Mouse (Mus musculus): ENCODE measurements around the gene Mmp28. TPM values are rescaled to one million over a fixed set of nuclear protein-coding genes. Genes with fewer than 3 reads are reported as not detected.
A peak's percentile ranks its signal among the peaks of the same experiment; 100 is the strongest.

Mmp28 gene
- polyA plus RNA-seq (2016; fragmentation: Nextera tagmentation; extraction: Ambion mirVana): 1.5 and 2.7 TPM in 2 replicates

DNA sequence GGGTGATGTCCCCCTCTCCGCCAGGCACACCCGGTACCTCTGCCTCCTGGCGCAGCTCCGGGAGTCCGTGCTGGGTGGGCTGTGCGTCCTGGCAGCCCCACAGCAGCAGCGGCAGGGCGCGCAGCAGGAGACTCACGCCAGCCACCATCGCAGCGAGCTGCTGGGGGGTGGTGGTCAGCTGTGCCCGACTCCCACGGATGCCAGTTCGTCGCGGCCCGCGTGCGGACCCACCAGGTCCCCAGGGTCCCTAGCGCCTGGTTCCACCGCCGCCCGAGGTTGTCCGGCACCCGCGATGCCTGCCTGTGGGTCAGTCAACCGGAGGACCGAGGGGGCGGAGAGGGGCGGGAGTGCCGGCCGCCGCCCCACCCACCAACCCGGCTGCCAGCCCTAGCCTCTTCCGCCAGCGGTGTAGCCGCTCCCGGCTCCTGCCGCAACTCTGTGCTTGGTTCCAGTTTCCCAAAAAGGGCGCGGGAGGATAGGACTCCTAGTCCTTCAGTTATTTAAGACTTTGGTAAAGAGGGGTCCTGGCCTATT, at the start of gene Mmp28:
Mmp28 (minus strand) TSS at position 361 of the 534 bp plus-strand sequence.
- Histone ChIP-seq H3K36me3 (replicated peaks) (no peaks in the 10 kb centered on the region), H3K4me3 (replicated peaks) (peak within 1 kb of the TSS; percentile 46), H3K4me2 (peak within 1 kb of the TSS; percentile 76), H3K9ac (peak within 1 kb of the TSS; percentile 61), H3K27ac (no peak within 1 kb of the TSS), H3K4me1 (peaks cover 29% of the 10 kb centered on the region), H3K9me3 (no peaks in the 10 kb centered on the region), H3K27me3 (peaks cover 67% of the 10 kb centered on the region)
- ATAC-seq (ENCODE audit: low FRiP score): no peak
- WGBS: under 1% methylated on average over 42 of the region's 42 CpGs

DNA sequence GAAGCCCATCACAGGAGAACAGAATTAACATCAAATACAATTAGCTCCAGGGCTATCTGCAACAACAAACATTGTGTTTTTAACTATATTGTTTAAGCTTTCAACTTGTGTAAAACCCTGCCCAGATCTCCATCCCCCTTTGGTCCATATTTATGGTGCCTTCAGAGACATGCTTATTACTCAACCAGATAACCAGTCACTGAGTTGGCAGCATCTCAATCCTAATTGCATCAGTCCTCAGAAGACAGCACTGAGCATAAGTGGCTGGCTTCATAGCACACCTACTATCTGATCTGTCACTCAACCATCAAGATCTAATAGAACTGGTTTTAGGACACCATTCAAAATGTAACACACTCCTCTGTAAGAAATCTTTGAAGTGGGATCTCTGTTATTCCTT, 46.6 kb upstream of the Mmp28 start:
- Histone ChIP-seq H3K9me3 (no peaks in the 10 kb centered on the region), H3K9ac (no peak overlapping the region), H3K4me1 (no peaks in the 10 kb centered on the region), H3K27me3 (no peaks in the 10 kb centered on the region), H3K4me3 (replicated peaks) (no peak overlapping the region), H3K4me2 (no peak overlapping the region), H3K36me3 (replicated peaks) (peaks cover 32% of the 10 kb centered on the region), H3K27ac (no peak overlapping the region)
- ATAC-seq (ENCODE audit: low FRiP score): no peak

DNA sequence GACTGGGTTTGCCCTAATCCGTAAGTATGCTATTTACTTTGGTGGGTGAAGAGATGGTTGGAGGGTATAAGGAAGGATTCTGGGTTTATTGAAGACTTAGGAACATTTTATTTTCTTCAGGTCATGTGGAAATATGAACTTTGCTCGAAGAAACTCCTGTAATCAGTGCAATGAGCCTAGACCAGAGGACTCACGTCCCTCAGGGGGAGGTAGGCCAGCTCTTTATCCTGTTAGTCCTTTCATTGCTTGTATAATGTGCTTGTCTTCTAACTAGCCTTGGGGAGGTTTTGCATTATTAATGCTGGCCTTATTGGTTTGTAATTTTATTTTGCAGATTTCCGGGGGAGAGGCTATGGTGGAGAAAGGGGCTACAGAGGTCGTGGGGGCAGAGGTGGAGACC, 41.4 kb upstream of the Mmp28 start:
- Histone ChIP-seq H3K36me3 (replicated peaks) (peaks cover 64% of the 10 kb centered on the region), H3K9ac (no peak overlapping the region), H3K9me3 (no peaks in the 10 kb centered on the region), H3K27ac (no peak overlapping the region), H3K4me1 (no peaks in the 10 kb centered on the region), H3K27me3 (no peaks in the 10 kb centered on the region), H3K4me2 (no peak overlapping the region), H3K4me3 (replicated peaks) (no peak overlapping the region)
- no peak for ATAC-seq (ENCODE audit: low FRiP score)
- 93% methylated on average over 5 of the region's 5 CpGs for WGBS

DNA sequence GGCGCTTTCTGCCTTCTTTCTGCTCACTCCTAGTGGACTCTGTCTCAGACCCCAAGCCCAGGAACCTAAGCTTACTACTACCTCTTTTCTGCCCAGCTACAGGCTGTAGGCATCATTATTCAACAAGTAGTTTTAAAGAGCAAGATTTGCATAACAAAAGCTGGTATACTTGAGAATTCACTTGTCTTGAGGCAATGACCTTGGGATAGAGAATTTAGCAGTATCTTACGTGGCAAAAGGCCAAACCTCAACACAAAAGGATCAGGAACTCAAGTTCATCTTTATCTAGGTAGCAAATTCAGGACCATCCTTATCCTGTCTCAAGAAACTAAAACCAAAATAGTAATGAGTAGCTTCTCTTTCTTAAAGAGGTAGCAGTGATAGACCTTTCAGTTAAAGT, 32.7 kb upstream of the Mmp28 start:
- Histone ChIP-seq H3K4me1 (no peaks in the 10 kb centered on the region), H3K9me3 (no peaks in the 10 kb centered on the region), H3K9ac (no peak overlapping the region), H3K4me3 (replicated peaks) (no peak overlapping the region), H3K27me3 (no peaks in the 10 kb centered on the region), H3K27ac (no peak overlapping the region), H3K36me3 (replicated peaks) (peaks cover 23% of the 10 kb centered on the region), H3K4me2 (no peak overlapping the region)
- 58% methylated on average over 2 of the region's 2 CpGs for whole genome bisulfite sequencing
- ATAC-seq (ENCODE audit: low FRiP score): no peak

DNA sequence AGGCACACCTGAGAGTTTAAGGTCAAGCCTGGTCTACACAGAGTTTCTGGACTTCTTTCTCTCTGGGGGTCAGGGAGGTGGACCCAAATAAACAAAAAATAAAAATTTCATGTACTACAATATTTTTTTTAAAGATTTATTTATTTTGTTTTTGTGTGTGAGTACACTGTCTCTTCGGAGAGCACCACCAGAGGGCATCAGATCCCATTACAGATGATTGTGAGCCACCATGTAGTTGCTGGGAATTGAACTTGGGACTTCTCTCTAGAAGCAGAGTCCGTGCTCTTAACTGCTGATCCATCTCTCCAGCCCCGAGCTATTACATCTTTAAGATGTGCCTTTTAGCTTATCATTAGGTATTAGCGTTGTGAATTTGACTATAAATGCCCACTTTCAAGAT, 28.6 kb upstream of the Mmp28 start:
- H3K36me3 ChIP-seq (replicated peaks): peaks cover 33% of the 10 kb centered on the region
- H3K27me3 ChIP-seq: no peaks in the 10 kb centered on the region
- no peak overlapping the region for H3K4me2 ChIP-seq
- no peaks in the 10 kb centered on the region for H3K9me3 ChIP-seq
- H3K27ac ChIP-seq: no peak overlapping the region
- H3K4me1 ChIP-seq: no peaks in the 10 kb centered on the region
- WGBS: 91% methylated on average over 4 of the region's 4 CpGs
- no peak overlapping the region for H3K9ac ChIP-seq
- no peak overlapping the region for H3K4me3 ChIP-seq (replicated peaks)
- no peak for ATAC-seq (ENCODE audit: low FRiP score)

DNA sequence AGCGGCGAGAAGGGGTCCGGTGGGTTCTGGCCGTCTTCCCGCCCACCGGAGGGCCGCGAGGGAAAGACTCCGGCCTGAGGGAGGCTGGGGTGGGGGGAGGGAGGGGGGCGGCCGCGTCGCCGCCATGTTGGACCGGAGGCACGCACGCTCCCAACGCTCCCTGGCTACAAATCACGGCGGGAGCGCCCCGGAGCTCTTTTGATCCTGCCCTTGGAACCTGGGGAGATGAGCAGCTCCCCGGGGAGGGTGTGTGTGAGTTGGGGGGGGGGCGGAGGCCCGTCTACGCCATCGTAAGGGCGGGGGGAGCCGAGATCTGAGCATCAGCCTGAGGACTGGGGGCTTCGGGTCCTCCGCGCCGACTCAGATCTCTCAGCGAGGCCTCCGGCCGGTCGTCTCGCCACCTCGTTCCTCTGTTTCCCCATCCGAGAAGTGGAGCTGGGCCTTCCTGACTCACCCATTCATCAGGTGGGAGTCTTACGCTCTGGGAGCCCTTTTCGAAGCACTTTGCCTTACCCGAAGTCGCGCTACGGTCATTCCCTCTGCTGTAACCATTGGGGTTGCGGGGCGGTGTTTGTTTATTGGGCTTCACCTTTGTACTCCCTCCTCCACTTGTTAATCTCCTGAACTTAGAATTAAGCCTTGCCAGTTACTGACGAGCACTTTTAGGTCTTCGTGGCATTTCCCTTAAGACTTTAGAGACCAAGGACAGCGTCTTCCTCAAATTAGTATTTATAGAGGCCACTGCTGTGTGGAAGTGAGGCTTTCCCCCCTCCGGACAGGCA, 10.6 kb upstream of the Mmp28 start:
- peak overlapping the region; percentile 92 for H3K4me3 ChIP-seq (replicated peaks)
- WGBS: under 1% methylated on average over 39 of the region's 52 CpGs
- peaks cover 17% of the 10 kb centered on the region for H3K4me1 ChIP-seq
- H3K27ac ChIP-seq: peak overlapping the region; percentile 98
- H3K36me3 ChIP-seq (replicated peaks): peaks cover 17% of the 10 kb centered on the region
- ATAC-seq (ENCODE audit: low FRiP score): peak; percentile 79
- H3K9ac ChIP-seq: peak overlapping the region; percentile 94
- H3K4me2 ChIP-seq: peak overlapping the region; percentile 74
- no peaks in the 10 kb centered on the region for H3K9me3 ChIP-seq
- H3K27me3 ChIP-seq: 0 out of 2 replicates have a peak, but pooled peaks cover 8% of the 10 kb centered on the region

DNA sequence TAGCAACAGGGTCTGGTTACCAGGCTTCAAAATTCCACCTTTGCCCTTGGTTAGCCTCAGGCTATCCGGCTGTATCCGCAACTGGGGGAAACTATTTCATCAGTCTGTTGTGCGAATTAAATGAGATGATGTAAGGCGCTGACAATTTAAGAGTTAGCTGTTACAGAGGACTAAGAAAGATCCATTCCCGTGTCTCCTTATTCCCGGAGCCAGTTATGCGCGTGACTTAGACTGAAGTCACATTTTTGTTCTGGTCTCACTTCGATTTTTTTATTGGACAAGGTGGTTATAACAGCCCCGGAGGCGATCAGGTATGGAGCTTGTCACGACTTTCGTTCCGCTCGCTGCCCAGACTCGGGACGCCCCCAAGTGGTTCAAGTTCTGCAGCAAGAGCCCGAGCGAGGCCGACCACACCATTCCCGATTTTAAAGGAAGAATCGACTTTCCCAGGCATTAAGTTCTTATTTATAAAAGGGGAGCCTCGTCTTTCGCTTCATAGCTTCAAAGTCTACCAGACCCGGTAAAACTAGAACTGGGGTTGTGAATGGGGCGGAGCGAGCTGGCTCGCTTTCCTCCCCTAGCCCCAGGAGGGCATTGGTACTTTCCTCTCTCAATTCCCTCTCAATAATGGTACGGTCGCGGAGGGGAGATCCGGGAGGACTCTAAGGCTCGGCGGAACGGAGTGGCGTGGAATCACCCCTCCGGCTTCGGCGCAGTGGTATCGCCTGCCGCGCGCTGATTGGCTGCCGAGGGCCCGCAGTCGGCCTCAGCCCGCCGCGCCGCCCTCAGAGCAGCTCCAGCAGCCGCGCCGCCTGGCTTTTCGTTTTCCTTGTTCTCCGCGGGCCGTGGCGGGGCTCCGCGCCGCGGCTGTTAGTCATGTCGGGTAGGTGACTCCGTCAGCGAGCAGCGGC, 9.7 kb upstream of the Mmp28 start, which contains the start of gene Taf15:
Taf15 (plus strand) TSS at position 763 of the 911 bp plus-strand sequence.
- Histone ChIP-seq H3K27ac (peak within 1 kb of the TSS; percentile 98), H3K9me3 (no peaks in the 10 kb centered on the region), H3K36me3 (replicated peaks) (peaks cover 11% of the 10 kb centered on the region), H3K4me1 (peaks cover 17% of the 10 kb centered on the region), H3K9ac (peak within 1 kb of the TSS; percentile 94), H3K4me3 (replicated peaks) (peak within 1 kb of the TSS; percentile 92), H3K27me3 (0 out of 2 replicates have a peak, but pooled peaks cover 8% of the 10 kb centered on the region), H3K4me2 (peak within 1 kb of the TSS; percentile 74)
- peak; percentile 98 for ATAC-seq (ENCODE audit: low FRiP score)
- under 1% methylated on average over 66 of the region's 66 CpGs for WGBS

DNA sequence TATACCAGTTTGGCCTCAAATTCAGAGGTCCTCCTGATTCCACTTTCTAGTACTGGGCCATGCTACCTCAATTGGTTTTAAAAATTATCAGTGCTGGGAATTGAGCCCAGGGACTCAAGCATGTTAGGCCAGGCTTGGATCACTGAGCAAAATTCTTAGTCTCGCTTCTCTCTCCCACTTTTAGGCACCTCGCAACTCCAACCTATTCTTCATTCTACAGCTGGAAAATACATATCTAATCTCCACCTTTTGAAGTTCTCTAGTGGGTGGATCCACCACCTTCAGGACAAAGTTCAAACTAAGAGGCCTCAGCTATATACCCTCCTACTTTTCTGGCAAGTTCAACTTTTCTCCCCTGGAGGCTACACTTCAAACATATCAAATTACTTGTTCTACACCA, 8.9 kb upstream of the Mmp28 start:
- ATAC-seq (ENCODE audit: low FRiP score): no peak
- no peak overlapping the region for H3K4me3 ChIP-seq (replicated peaks)
- no peak overlapping the region; the same call in 1 of the 2 replicates for H3K9ac ChIP-seq
- H3K27me3 ChIP-seq: 0 out of 2 replicates have a peak, but pooled peaks cover 9% of the 10 kb centered on the region
- H3K4me1 ChIP-seq: peaks cover 22% of the 10 kb centered on the region
- WGBS: 94% methylated on average over 2 of the region's 2 CpGs
- H3K27ac ChIP-seq: no peak overlapping the region
- no peaks in the 10 kb centered on the region for H3K9me3 ChIP-seq
- peak overlapping the region; percentile 64 for H3K4me2 ChIP-seq
- H3K36me3 ChIP-seq (replicated peaks): peaks cover 7% of the 10 kb centered on the region

DNA sequence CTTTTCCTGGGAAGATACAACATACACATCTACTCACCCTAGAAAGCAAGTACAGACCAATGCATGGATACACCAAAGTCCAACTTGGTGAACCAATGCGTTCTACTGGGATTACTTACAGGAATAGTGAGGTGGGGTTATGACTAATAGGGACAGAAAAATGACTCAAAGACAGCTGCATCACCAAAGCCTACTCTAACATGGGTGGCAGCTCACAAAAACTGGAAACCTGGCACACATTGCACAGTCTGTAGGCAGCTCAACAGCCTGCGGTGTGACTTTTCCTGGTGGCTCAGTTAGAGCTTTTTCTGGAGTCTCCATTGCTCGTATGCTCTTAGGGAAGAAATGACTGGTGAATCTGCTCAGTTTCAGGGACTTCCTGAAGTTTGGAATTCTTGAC, 5.9 kb upstream of the Mmp28 start:
- peaks cover 13% of the 10 kb centered on the region for H3K4me1 ChIP-seq
- no peaks in the 10 kb centered on the region for H3K9me3 ChIP-seq
- peaks cover 37% of the 10 kb centered on the region for H3K27me3 ChIP-seq
- H3K9ac ChIP-seq: no peak overlapping the region
- no peak overlapping the region for H3K4me2 ChIP-seq
- H3K27ac ChIP-seq: no peak overlapping the region
- H3K36me3 ChIP-seq (replicated peaks): no peaks in the 10 kb centered on the region
- no peak for ATAC-seq (ENCODE audit: low FRiP score)
- no peak overlapping the region for H3K4me3 ChIP-seq (replicated peaks)
- 87% methylated on average over 3 of the region's 3 CpGs for WGBS

DNA sequence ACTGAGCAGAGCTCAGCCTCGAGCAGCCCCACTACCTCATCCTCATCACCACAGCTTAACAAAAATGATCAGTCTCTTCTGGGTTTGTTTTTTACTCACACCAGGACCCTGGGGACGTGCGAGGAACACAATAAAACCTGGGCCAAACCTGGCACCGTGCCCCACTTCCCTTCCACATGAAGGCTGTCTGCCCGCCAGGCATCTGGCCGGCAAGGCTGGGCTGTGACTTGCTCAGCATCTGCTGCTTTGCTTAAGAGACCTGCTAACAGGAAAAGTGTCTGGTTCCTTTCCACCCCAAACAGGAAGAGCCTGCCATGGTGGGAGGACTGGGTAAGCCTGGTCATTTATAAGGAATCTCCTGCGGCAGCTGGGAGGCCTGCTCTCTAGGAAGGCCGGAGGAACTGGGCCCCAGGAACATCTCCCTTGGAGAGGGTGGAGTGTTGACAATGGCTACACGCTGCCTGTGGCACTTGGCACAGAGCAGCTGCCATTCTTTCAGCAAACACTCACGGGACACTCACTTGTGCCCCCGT, 4.3 kb upstream of the Mmp28 start:
- no peaks in the 10 kb centered on the region for H3K9me3 ChIP-seq
- no peak for ATAC-seq (ENCODE audit: low FRiP score)
- peaks cover 21% of the 10 kb centered on the region for H3K4me1 ChIP-seq
- no peak overlapping the region for H3K27ac ChIP-seq
- H3K4me2 ChIP-seq: no peak overlapping the region
- H3K27me3 ChIP-seq: peaks cover 53% of the 10 kb centered on the region
- H3K9ac ChIP-seq: no peak overlapping the region
- H3K36me3 ChIP-seq (replicated peaks): no peaks in the 10 kb centered on the region
- WGBS: 69% methylated on average over 11 of the region's 11 CpGs
- H3K4me3 ChIP-seq (replicated peaks): no peak overlapping the region

DNA sequence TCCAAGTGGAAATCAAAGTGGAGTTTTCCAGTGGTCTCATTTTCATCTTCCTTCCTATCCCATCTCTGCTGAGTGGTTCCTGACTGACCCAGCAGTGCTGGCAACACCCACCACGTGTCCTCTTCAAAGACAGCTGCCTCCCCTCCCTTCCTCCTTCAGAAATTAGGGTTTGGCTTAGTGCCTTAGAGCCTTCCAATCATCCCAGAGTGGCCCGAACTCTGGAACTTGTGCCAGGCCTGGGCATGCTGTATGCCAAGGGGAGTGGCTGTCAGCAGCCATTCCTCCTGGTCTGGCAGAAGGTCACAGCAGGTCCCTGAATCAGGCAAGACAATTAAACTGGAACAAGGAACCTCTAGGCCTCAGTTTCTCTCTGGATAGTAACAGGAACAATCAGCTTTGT, 3.1 kb upstream of the Mmp28 start:
- H3K4me3 ChIP-seq (replicated peaks): no peak overlapping the region
- no peak for ATAC-seq (ENCODE audit: low FRiP score)
- H3K4me2 ChIP-seq: no peak overlapping the region
- H3K27ac ChIP-seq: no peak overlapping the region
- H3K27me3 ChIP-seq: peaks cover 64% of the 10 kb centered on the region
- H3K9ac ChIP-seq: 0 out of 2 replicates have a peak overlapping the region, but pooled peaks have one; percentile 29
- peaks cover 19% of the 10 kb centered on the region for H3K4me1 ChIP-seq
- 48% methylated on average over 2 of the region's 2 CpGs for WGBS
- H3K9me3 ChIP-seq: no peaks in the 10 kb centered on the region
- H3K36me3 ChIP-seq (replicated peaks): no peaks in the 10 kb centered on the region

All from forebrain, embryonic 12.5 days (tissue).